Mouse (Mus musculus) MEL-GATA-1-ER (cell line): Measurements from ENCODE around the gene Vrk2.

Source experiments
- DNase-seq: peaks from one replicate; pipeline ENCODE4 v3.0.0-alpha.2; 2012; ENCODE audit warnings: low read depth; ENCODE audit errors: extremely low read depth

The Vrk2 gene

GRCm38 (mm10) chr11:26551551-26551950 lies 42.2 kb downstream of the Vrk2 start:
- no peak for DNase-seq

- no peak for DNase-seq
These were observed 56.0 kb downstream of the Vrk2 start for GRCm38 (mm10) chr11:26537816-26538215.

GRCm38 (mm10) chr11:26533828-26534119 lies 60.0 kb downstream of the Vrk2 start:
- peak; percentile 33 for DNase-seq

- no peak for DNase-seq
These were observed 60.6 kb downstream of the Vrk2 start for GRCm38 (mm10) chr11:26532994-26533827.

GRCm38 (mm10) chr11:26526861-26527260 lies 66.9 kb downstream of the Vrk2 start:
- DNase-seq = no peak

GRCm38 (mm10) chr11:26518991-26519390 lies 74.8 kb downstream of the Vrk2 start:
- no peak for DNase-seq

GRCm38 (mm10) chr11:26516086-26516485 lies 77.7 kb downstream of the Vrk2 start:
- DNase-seq = no peak

GRCm38 (mm10) chr11:26513683-26514082 lies 80.1 kb downstream of the Vrk2 start:
- DNase-seq = no peak

- DNase-seq = no peak
These were observed 97.8 kb downstream of the Vrk2 start for GRCm38 (mm10) chr11:26495951-26496350.

GRCm38 (mm10) chr11:26489761-26490466 lies 103.9 kb downstream of the Vrk2 start:
- DNase-seq = no peak

- DNase-seq = no peak
These were observed 112.0 kb downstream of the Vrk2 start for GRCm38 (mm10) chr11:26481691-26482242.

- no peak for DNase-seq
These were observed 116.6 kb downstream of the Vrk2 start for GRCm38 (mm10) chr11:26477037-26477739.

- no peak for DNase-seq
These were observed 139.7 kb downstream of the Vrk2 start for GRCm38 (mm10) chr11:26454081-26454480.

- DNase-seq = peak; percentile 70
These were observed 141.1 kb downstream of the Vrk2 start for GRCm38 (mm10) chr11:26452693-26453092.

GRCm38 (mm10) chr11:26451228-26451627 lies 142.6 kb downstream of the Vrk2 start:
- peak; percentile 36 for DNase-seq

GRCm38 (mm10) chr11:26450636-26451035 lies 143.2 kb downstream of the Vrk2 start:
- DNase-seq = no peak

GRCm38 (mm10) chr11:26449789-26450188 lies 144.0 kb downstream of the Vrk2 start:
- no peak for DNase-seq

- DNase-seq = no peak
These were observed 149.4 kb downstream of the Vrk2 start for GRCm38 (mm10) chr11:26444374-26444773.

GRCm38 (mm10) chr11:26441121-26441520 lies 152.7 kb downstream of the Vrk2 start:
- DNase-seq = no peak

- no peak for DNase-seq
These were observed 156.0 kb downstream of the Vrk2 start for GRCm38 (mm10) chr11:26437818-26438217.

- no peak for DNase-seq
These were observed 159.6 kb downstream of the Vrk2 start for GRCm38 (mm10) chr11:26434229-26434628.

GRCm38 (mm10) chr11:26421472-26421871 lies 172.3 kb downstream of the Vrk2 start:
- DNase-seq = no peak
